Mouse (Mus musculus): ENCODE measurements at regions not wholly inside any gene's neighbourhood (a gene's known extent, or its start where the extent isn't known, plus 50 kb on each side); places are given as distances from the start of the nearest gene placed in this dataset.

GRCm38 (mm10) chr5:106088478-106089185 lies 212.3 kb downstream of the Zfp326 start:
- TF ChIP-seq POLR2A (IDR thresholded peaks at IDR 0.05; ENCODE audit: insufficient read length, low read depth): no peak
- no peak for TF ChIP-seq TCF3 (IDR thresholded peaks at IDR 0.05; ENCODE audit: insufficient read length, low read depth)
- TF ChIP-seq USF1 (IDR thresholded peaks at IDR 0.05; ENCODE audit: low read depth): no peak
- no peak for TF ChIP-seq MAX (IDR thresholded peaks at IDR 0.05; ENCODE audit: low read depth)
- no peak for TF ChIP-seq MYOG (IDR thresholded peaks at IDR 0.05; ENCODE audit: control insufficient read depth in 1 of 3, insufficient read depth in 1 of 3, insufficient read length in 2 of 3, low read depth in 2 of 3)
- TF ChIP-seq POLR2AphosphoS2 (IDR thresholded peaks at IDR 0.05; ENCODE audit: insufficient read length, low read depth): no peak
- no peak for TF ChIP-seq SRF (IDR thresholded peaks at IDR 0.05; ENCODE audit: control insufficient read depth, insufficient read length, low read depth)
